Mouse (Mus musculus) adrenal gland, postnatal 25 days (tissue): ENCODE measurements at regions not wholly inside any gene's neighbourhood (a gene's known extent, or its start where the extent isn't known, plus 50 kb on each side); places are given as distances from the start of the nearest gene placed in this dataset.

Experiments
- DNase-seq: peaks from one replicate; pipeline ENCODE4 v3.0.0; 2021; ENCODE audit warnings: mixed read lengths

DNA sequence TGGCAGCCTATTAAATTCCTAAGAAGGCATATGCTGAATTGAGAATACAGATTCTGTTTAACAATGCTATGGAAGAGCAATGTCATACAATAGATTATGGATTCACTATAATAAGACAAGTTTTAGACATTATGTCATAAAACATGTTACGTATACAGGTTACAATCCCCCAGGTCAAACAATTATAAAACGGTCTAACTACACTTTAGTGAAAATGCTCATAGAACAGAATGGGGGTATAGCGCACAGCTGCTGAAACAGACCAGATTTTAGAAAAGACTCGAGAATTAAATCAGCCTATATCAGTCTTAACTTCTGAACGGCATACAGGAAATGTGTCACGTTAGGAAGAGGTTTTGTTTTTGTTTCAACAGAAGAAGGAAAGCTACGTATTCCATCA lies 660.5 kb upstream of the Sel1l start:
- no peak for DNase-seq

GRCm38 (mm10) chr12:92508796-92509489 lies 660.0 kb upstream of the Sel1l start:
- DNase-seq, result no peak

GRCm38 (mm10) chr12:92483984-92484383 lies 635.0 kb upstream of the Sel1l start:
- no peak for DNase-seq

- DNase-seq, result no peak
Observed at GRCm38 (mm10) chr12:92474293-92475062, 625.5 kb upstream of the Sel1l start.

- no peak for DNase-seq
Observed at GRCm38 (mm10) chr12:92451110-92451818, 602.3 kb upstream of the Sel1l start.

DNA sequence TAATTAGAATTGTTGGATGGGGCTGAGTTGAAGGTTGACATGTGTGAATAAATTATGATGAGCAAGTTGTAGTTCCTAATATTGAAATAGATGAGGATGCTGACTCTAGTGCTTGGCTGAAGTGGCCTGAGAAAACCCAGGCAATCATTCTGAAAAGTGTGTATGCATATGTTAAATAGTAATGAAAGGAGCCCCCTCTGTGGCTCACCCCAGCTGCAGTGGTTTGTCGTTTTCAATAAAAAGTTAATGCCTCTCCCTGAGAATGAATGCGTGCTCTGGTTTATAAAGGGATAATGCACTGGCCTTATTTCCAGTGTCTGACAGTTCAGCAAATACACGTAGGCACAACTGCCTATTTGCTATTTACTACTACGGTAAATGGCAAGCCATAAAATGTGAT lies 569.5 kb upstream of the Sel1l start:
- DNase-seq, result no peak

- DNase-seq, result no peak
Observed at GRCm38 (mm10) chr12:92405506-92405905, 556.5 kb upstream of the Sel1l start.

DNA sequence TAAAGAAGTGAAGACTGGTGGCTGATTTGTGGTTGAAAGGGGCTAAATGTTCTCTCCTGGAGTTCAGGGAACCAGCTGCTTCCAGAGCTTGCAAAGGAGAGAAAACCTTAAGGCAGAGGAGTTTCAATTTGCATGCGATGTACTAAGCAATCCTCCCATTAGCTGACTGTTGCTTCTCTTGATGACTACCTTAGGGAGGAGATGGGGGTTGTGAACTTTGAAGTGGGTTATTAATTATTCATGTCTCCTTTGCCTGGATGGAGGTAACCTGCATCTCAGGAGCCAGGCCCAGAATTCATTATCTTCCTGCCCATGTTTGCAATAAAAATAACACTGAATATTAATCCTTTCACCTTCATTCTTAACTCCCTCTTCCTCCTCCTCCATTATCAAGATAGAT lies 552.0 kb upstream of the Sel1l start:
- DNase-seq, result no peak

DNA sequence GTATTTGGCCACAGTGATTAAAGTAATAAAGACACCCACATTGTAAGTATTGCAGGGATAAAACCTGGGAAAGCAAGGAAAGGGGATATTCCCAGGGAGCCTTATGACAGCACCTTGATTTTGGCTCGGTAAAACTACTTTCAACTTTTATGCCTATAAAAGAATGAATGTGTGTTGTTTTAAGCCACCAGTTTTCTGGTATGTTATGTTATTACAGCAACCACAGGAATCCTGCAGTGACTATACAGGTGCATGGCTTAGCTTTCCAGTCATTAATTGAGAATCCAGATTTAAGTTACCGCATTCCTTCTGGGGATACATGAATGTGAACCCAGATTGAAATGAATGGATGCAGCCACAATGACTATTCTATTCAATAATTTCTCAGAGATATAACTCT lies 537.2 kb upstream of the Sel1l start:
- DNase-seq, result no peak

DNA sequence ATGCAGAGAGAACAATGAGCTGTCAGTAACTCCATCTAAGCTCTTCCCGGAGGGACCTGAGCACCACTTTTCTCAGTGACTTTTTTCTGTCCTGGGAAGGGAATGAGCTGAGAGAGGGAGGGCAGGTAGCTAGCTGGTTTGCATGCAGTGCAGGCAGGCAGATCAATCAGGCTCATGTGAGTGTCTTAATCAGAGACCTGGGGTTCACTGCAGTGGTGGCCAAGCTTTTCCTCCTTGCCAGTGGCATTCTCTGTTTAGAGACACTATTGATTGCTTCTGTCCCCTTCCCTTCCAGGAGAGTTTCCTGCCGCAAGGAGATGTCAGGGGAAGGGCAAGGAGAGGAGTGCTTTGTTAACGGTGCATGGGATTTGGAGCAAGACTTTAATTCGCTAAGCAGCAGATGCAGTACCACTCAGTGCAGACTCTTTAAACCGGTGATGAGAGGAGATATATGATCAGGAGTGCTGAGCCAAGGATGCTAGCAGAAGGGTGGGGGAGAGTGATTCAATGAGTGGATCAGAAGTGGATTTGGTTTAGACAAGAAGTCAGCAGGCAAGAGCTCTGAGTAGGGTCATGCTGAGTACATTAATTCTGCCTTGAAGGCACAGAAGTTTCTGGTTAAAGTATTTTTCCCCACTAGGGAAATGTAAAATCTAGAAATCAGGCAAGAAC lies 535.4 kb upstream of the Sel1l start:
- no peak for DNase-seq

GRCm38 (mm10) chr12:92379130-92379529 lies 530.2 kb upstream of the Sel1l start:
- DNase-seq, result no peak

DNA sequence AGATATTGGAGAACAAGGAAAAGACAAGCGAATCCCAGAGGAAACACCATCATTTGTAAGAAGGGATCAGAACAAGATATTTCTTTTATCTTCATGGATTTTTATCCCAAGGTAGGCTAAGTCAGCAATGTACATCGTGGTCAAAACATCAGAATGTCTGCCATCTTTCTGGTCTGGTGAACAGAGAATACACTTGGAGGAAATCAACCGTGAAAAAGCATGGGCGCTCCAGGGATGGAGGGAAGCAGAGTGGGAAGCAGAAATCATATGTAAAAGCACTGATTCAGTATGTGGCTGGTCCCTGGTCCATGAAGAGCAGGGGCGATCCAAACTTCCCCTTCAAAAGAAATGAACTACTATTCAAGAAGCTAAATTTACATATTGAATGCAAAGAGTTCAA lies 517.0 kb upstream of the Sel1l start:
- no peak for DNase-seq

GRCm38 (mm10) chr12:92353386-92354257 lies 504.7 kb upstream of the Sel1l start:
- DNase-seq, result no peak

- DNase-seq, result no peak
Observed at GRCm38 (mm10) chr12:92318241-92318640, 469.3 kb upstream of the Sel1l start.

- no peak for DNase-seq
Observed at GRCm38 (mm10) chr12:92317609-92318008, 468.7 kb upstream of the Sel1l start.

- DNase-seq, result no peak
Observed at GRCm38 (mm10) chr12:92316285-92316684, 467.3 kb upstream of the Sel1l start.

GRCm38 (mm10) chr12:92315820-92316219 lies 466.9 kb upstream of the Sel1l start:
- DNase-seq, result no peak

GRCm38 (mm10) chr12:92302951-92303591 lies 454.1 kb upstream of the Sel1l start:
- DNase-seq, result peak; percentile 65

- no peak for DNase-seq
Observed at GRCm38 (mm10) chr12:92294887-92295286, 445.9 kb upstream of the Sel1l start.

DNA sequence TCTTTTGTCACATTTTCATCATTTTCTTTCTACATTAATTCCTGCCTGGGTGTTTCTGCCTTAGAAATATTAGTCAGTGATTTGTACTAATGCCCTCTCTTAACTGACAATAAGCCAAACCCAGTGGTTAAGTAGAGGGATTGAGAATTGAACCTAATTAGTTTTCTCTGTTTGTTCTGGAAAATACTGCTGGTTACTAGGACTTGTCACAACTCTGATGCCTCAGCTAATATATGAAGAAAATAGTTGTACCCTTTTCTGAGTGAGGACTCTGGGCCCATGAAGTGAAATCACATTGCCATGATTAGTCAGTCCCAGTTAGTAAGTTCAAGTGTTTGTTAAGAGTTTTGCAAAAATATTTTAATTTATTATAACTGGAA lies 444.4 kb upstream of the Sel1l start:
- DNase-seq, result no peak
